Mouse (Mus musculus) retina, embryonic 14.5 days (tissue): Measurements from ENCODE around the gene Zranb1.

Experiments
- DNase-seq: peaks from one replicate; pipeline ENCODE4 v3.0.0-alpha.2; 2015; ENCODE audit warnings: low spot score

Zranb1 gene

DNA sequence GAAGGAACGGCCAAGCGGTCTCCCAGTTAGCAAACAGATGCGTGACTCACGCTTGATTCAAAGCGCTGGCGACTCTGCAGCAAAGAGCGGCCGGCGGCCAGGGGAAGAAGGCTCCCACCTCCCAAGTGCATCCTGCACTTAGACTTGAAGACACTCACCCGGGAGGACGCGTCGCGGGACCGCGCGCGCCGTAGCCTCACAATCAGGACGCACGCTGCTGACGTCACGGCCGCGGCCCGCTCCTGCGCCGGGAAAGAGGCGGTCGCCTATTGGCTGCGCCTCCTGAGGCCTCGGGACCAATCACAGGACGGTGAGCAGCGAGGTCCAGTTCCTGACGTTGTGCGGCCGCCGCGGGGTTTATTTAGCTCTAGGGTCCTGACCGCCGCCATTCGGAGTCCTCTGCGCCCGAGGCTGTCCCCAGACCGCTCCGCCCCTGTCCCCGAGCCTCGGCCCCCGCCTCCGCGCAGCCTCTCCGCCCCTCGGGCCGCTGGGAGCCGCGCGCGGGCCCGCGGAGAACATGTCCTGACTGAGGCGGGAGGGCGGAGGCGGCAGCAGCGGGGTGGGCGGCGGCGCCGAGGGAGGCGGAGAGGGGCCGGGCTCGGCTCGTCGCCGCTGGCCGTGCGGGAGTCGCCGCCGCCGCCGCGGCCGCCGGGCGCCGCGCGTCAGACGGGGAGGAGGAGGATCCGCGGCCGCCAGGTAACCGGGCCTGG lies at the start of gene Zranb1:
Gene Zranb1, plus strand, starts transcription at position 293 of the 710 bp plus-strand sequence.
- peak; percentile 98 for DNase-seq

DNA sequence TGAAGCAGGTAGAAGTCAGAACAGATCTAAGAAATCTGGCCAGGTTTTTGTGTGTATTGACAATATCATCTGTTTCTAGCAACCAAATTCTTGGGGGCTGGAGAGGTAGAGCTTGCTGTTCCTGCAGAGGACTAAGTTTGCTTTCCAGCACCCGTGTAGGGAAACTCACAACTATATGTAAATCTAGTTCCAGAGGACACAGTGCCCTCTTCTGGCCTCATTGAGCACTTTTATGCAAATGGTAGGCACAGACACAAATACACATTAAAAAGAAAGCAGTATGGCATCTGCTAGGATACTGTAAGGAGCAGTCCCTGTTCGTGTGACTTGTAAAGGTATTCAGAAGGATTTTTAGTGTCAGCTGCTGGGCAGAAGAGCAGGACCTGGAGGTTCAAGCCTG lies 48.6 kb upstream of the Zranb1 start:
- peak; percentile 25 for DNase-seq

DNA sequence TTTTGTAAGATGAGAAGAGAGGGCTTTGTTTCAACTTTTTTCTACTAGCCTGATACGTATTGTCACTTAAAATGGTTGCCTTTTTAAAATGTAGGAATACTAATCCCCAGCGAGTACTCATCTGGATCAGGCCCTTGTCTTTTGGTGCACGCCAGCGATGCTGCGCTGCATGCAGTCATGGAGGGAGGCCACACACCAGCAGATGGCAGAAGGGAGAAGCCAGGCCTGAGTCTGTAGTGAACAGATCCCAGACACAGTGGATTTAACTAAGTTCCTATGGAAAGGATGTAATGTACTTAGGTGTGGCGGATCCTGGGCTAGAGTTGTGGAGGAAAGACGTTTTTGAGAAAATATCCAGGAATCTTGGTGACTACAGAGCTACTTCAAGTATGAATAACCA lies 46.9 kb upstream of the Zranb1 start:
- DNase-seq, result no peak

DNA sequence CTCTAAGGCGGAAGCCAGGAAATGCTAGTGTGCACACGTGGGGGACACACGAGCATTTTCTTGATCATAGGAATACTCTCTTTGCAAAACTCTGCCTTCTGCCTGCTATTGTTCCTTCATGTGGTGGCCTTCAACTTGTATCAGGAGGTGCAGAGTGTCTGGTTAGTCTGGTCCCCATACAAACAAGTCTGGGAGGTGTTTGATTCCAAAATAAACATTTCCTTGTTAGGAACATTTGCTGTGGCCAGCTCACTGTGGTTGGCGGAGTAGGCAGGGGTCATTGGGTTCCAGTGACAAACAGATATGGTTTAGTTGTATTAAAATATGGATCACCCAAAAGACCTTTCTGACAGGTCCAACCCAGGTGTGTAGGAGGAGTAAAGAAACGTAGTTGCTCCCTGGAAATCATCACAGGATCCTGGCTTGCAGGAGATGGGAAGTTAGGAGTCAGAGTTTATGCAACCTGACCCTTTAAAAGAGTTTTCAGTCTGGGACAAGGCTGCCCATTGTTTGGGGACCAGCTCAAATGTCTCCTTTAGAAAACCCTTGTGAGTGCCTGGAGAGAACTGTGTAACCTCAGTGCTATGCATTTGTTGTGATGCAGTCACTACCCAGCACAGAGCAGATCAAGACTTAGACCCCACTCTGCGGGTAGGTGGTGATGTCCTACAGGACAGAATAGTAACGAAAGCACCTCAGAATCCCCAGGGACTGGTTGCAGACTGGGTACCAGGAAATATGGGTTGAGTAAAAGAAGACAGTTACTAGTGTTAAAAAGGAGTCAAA lies 43.7 kb upstream of the Zranb1 start:
- DNase-seq, result no peak

DNA sequence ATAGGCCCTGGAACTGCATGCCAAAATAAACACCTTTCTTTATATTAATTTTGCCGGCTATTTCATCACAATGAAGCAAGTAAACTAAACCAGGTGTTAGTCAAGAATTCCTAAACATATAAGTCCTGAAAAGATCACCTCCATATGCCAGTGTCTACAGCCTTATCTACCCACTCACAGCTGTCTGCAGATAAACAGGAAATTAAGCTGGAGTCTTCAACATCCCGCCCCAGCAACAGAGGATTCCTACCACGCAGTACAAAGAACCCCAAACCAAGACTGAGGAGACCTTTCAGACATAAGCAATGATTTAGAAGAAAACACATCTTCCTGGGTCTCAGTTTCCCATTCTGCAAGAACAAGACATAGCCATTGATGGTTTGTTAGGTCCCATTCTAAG lies 42.9 kb upstream of the Zranb1 start:
- DNase-seq, result no peak

DNA sequence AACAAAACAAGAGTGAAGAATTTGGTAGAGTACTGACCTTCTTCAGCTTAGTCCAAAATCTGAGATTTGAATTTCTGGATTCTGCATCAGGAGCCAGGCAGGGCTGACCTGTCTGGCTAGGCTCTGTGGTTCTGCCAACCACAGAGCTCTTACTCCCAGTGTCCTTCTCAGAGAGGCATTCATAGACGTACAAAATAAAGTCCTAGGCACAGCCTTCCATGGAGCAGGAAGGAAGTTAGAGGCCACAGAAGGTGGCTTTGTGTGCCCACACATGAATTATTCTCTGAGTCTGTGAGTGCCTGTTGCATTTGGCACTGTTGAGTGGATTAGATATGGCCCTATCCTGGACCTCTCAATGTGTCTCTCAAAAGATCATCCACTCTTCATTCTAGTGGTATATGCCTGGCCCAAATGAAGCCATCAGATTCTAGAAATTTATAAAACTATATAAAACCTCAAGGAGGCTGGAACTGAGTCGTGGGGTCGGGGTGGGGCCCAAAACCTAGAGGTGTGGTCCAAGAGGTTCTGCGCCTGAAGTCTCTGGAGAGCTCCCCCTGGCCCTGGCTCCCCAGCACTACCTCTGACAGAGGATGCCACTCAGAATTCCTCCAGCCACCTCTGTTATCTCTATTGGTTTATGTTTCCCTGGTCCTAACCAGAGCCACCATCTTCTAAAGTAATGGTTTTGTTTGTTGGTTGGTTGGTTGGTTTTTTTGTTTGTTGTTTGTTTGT lies 42.3 kb upstream of the Zranb1 start:
- no peak for DNase-seq

DNA sequence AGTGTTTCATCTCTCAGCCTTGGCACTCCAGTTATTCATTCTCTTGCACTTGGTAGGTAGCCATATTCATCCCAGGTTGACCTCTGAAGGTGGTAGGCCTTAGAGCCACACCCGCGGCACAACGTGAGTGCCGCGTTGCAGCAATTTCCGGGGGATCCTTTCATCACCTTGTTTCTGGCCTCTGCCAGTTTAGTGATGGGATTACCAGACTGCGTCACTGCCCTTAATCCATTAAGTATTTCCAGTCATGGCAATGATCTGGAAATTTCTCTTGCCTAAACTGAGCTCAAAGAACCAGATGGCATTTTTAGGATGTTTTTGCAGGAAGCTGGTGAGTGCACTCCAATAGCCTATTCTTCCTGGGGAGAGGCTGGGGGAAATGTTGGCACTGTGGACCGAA lies 41.3 kb upstream of the Zranb1 start:
- DNase-seq, result no peak

DNA sequence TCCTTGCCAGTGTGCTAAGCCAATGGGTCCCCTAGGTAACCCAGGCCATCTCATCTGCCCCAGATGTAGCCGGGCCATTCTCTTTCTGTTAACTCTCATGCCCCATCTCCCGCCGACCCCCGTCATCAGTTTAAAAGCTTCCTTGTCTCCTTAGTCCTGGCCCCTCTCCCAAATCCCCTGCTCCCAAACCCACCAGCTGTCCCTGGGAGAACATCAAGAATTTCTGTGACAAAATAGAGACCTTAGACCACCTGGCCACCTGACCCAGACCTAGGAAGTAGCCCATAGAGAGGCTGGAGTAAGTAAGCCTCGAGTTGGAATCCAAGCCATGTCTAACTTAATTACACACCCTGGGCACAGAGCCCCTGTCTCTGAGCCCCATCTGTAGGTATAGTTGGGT lies 40.7 kb upstream of the Zranb1 start:
- DNase-seq, result no peak

DNA sequence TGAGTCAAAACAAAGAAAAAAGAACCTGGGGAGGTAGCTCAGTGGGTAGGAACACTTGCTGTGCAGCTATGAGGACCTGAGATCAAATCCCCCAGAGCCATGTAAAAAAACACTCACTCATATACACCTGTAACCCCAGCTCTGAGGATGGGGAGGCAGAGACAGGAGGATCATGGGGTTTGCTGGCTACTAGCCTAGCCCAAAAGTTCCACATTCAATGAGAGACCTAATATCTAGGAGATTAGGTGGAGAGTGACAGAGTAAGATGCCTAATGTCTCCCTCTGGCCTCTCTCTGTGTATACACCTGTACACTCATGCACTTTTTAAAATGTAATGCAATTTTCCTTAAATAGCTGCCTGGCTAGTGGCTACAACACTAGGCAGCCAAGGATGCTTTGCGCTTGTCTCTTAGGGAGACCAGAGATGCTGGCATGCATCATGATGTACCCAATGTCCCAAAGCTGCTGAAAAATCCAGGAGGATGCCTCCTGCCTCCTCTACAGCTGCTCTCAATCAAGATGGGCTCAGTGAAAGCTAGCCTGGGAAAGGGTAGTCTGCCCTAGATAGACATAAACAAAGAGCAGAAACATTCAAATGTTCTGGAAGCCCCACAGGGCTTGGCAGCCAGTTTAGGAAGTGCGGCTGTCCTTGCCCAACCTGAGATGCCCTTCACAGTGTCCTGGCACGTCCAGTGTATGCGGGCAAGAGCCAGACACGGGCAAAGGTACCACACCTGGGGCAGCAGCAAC lies 39.2 kb upstream of the Zranb1 start:
- DNase-seq, result no peak

DNA sequence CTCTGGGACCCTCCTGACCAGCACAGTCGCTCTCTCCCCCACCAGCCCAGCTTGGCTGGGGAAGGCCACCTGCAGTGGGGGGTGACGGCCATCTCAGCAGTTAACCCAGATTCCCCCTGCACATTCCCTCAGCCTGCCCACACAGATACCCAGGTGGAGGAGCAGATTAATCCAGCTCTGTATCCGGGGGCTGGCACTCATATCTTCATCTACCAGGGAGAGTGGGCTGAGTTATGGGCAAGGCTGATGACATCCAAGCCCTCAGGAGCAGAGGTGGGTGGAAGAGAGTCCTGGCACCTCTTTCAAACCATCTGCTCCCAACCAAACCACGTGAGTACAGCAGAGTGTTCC lies 38.7 kb upstream of the Zranb1 start:
- no peak for DNase-seq

DNA sequence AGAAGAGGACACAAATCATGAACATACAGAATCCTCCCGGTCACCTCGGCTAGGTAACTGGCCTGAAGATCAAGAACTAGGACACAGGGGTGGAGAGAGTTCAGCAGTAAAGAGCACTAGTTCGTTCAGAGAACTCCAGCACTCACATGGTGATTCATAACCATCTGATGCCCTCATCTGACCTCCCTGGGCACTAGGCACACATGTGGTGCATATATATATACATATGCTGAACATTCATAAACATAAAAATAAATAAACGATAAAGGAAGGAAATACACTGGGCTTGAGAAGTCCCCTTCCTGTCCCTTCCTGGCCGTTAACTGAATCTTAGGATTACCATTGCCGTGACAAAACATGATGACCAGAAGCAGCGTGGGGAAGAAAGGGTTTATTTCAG lies 38.1 kb upstream of the Zranb1 start:
- DNase-seq, result no peak

DNA sequence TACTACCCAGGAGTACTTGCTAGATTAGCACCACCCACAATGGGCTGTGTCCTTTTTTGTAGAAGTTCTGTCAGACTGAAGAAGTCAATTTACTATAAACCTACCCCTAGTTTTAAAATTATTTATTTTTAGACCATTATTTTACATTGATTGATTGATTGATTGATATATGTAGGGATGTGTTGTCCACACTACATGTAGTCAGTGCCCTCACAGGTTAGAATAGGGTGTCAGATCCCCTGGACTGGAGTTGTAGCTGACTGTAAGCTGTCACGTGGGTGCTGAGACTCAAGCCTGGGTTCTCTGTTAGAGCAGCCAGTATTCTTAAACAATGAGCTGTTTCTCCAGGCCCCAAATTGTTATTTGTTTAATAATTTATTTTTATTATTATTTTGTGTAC lies 37.6 kb upstream of the Zranb1 start:
- DNase-seq, result no peak

DNA sequence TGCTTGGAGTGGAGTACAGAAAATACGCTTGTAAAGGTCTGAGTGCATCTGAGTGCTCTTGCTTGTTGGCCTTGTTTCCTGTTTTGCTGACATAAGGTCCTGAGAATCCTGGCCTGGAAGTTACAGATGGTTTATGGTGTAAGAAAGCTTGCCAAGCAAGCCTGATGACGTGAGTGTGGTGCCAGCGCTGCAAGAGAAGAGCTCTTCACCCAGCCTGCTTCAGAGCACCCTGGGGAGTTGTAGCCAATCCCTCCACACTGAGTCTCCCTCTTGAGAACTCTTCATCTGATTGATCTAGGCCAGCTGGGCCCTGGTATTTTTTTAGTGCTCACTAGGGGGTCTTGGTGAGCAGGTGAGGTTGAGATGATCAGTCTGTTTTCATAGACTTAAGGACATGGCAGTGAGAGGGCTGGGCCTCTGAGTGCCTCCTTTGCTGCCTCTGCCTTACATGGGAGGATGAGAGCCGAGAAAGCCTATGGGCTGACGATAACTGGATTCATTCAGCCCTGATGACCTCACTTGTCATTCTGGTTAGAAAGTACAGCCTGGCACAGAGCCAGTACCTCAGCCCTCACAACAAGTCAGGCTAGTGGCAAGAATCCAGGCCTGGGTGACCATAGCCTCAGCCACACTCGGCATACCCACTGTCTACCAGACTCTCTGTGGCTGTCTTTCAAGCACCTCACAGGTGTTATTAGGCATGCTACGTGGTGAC lies 35.9 kb upstream of the Zranb1 start:
- DNase-seq, result no peak

DNA sequence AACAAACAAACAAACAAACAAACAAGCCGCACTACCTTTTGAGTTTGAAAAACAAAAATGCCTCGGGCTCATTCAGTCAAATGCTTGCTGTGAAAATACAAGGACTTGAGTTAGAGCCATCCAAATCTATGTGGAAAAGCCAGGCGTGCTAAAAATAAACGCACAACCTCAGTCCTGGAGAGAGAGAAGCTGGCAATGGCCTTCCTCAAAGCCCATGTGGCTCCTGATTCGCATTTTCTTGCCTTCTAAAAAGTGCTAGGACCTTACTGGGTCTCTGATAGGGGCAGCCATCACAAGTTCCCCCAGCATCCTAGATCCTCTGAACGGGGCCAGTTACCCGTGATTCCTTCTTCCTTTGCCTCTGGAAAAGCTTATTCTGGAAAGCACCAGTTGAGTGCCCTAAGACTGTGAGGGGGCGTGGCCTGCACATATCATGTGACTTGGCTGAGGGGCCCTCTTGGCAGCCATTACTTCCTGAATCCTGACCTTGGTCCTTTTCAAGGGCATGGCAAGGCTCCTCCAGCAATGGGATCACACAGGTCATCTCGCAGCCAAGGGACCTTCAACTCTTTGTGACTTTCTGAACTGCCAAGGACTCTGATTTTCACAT lies 34.6 kb upstream of the Zranb1 start:
- DNase-seq, result no peak

DNA sequence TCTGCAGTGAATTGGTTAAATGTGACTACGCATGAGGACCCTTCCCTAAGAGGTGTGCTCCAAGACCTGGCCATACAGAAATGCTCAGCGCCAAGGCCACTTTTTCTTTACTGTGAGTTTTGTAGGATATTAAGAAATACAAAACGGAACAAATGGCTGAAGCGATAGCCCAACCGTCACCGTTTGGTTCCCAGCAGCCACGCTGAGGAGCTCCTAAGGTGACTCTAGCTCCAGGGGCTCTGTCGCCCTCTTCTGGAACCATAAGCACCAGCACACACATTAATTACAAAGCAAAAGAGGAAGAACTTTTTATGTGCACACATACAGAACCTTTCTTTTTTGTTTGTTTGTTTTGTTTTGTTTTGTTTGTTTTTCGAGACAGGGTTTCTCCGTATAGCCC lies 33.7 kb upstream of the Zranb1 start:
- no peak for DNase-seq

DNA sequence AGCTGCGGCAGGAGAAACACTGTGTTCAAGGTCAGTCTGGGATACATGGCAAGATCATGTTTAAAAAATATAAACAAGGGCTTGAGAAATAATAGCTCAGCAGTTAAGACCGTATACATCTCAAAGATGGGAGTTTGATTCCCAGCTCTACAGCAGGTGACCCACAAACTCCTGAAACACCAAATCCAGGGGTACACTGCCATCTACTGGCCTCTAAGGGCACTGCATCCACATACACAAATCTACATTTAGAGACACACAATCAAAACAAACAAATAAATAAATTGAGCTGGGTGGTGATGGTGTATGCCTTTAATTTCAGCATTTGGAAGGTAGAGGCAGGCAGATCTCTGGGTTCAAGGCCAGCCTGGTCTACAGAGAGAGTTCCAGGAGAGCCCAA lies 32.7 kb upstream of the Zranb1 start:
- DNase-seq, result peak; percentile 42

DNA sequence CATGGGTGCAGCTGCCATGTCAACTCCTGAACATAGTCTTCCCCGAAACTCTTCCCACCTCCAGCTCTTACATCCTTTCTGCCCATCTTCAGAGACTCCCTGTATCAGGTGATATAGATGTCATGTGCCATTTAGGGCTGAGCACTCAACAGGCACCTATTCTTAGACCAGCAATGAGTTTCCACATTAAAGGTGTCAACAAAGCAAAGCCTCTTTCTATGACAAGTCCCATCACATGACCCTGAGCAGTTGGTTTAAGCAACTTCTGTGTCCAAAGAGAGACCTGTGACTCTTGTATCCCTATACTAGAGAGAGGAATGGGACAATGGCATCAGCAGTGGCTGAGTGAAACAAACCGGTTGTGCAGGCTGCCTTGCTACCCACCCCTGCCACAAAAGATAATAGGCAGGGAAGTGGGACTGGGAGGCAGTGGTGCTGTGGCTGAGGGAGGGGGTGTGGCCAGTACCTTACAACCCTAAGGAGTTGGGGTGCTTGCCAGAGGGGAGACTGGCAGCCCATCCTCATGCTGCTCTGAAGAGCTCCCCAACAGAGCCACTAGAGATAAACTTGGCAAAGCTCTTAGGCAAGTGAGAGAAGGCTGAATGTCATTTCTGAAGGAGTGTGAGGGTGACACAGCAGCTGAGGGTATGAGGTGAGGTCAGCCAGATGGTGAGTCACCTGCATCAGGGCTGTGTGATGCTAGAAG lies 30.0 kb upstream of the Zranb1 start:
- DNase-seq, result no peak

DNA sequence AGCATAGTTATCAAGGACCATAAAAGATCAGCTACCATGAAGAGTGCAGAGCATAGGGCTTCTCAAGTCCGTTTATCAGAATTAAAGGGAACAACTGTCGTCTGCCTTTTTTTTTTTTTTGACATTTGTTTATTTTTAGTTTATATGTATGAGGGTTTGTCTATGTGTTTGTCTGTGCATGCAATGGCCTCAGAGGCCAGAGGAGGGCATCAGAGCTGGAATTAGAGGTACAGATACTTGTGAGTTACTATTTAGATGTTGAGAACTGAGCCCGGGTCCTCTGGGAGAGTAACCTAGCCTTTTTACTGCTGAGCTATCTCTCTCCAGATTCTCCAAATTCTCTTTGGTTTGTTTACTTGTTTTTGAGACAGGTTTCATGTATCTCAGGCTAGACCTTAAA lies 27.1 kb upstream of the Zranb1 start:
- DNase-seq, result no peak

DNA sequence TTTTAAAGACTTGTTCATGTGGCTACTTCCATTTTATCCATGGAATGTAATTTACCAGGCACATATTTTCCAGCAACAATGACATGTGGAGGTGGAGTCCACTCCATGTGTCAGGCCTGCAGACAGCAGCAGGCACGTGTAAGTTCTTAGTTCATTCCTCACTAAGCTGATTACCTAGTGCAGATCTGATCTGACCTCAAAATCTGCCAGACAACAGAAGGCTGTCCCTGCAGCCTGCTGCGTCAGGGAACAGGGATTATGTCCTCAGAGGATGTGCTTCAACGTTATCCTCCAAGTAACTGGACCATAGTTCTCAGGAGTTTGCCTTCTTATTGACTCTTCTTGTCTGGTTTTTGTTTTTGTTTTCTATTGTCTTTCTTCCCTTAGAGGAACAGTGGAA lies 9.0 kb upstream of the Zranb1 start:
- peak; percentile 42 for DNase-seq

DNA sequence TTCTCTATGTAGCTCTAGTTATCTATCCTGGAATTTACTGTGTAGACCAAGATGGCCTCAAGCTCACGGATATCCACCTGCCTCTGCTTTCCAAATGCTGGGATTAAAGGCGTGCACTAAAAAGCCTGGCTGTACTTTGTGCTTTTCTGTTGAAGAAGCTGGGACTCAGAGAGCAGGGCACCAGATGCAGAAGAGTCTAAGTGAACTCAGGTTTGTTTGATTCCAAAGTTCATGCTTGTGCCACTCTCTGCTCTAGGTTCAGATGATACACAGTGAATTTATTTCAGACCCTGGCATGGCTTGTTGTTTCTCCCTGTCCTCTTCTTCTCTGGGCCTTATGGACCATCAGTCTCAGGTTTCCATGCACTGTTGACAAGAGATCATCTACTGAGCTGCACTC lies 5.7 kb upstream of the Zranb1 start:
- no peak for DNase-seq

DNA sequence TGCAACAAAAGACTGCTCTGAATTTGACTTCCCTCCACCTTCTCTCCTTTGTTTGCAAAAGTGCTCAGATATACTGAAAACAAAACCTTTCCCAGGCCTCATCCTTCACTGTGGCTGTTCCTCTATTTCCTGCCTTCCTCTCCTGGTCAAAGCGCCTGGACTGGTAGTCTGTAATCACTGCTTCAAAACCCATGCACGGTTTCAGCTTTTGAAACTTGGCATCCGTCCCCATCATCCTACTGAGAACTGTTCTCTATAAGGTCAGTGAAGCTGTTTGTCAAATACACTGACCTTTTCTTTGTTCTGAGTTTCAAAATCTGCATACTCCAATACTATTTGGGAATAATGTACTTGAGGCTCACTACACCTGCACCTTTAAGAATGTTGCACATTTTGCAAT lies 3.7 kb upstream of the Zranb1 start:
- DNase-seq, result no peak
